Mouse (Mus musculus) G1E (cell line): ENCODE results near the gene Cenpn. TPM values are rescaled to one million over a fixed set of nuclear protein-coding genes. Genes with fewer than 3 reads are reported as not detected.

Experiments used
- ATAC-seq: 2 replicates; pipeline ENCODE4 v1.8.0; 2016; ENCODE audit warnings: mild to moderate bottlenecking; ENCODE audit not compliant: insufficient number of reproducible peaks, poor library complexity, low FRiP score, severe bottlenecking; ENCODE audit errors: extremely low read depth
- DNase-seq: peaks from one replicate; pipeline ENCODE4 v3.0.0; 2012; ENCODE audit warnings: low spot score
- H3K27me3 ChIP-seq: 2 replicates; pipeline ENCODE4 v1.6.1; 2012; ENCODE audit warnings: mild to moderate bottlenecking, low read length, inconsistent platforms; ENCODE audit not compliant: insufficient read depth
- H3K36me3 ChIP-seq: replicated peaks from 2 replicates; pipeline ENCODE3; 2012; ENCODE audit warnings: mild to moderate bottlenecking, inconsistent platforms
- H3K4me1 ChIP-seq: 2 replicates; pipeline ENCODE4 v1.6.1; 2012; ENCODE audit warnings: low read depth, low read length, inconsistent platforms, mixed read lengths; ENCODE audit not compliant: insufficient read depth
- H3K4me3 ChIP-seq: 2 replicates; pipeline ENCODE4 v1.5.1; 2012; ENCODE audit warnings: low read depth, mild to moderate bottlenecking, inconsistent platforms, low read length, moderate library complexity, mixed read lengths
- H3K9me3 ChIP-seq: replicated peaks from 2 replicates; pipeline ENCODE4 v1.6.1; 2012; ENCODE audit warnings: inconsistent platforms
- CTCF ChIP-seq: IDR thresholded peaks from 2 replicates; pipeline ENCODE4 v1.5.1; 2012; ENCODE audit warnings: low read depth, low read length, inconsistent platforms, mixed read lengths
- GATA1 ChIP-seq: IDR thresholded peaks from 2 replicates; pipeline ENCODE4 v1.6.1; 2012; ENCODE audit warnings: borderline replicate concordance, low read length, inconsistent platforms, mixed read lengths
- GATA2 ChIP-seq: IDR thresholded peaks from 2 replicates; pipeline ENCODE4 v1.6.1; 2012; ENCODE audit warnings: low read depth, low read length, inconsistent platforms, borderline replicate concordance
- POLR2AphosphoS5 ChIP-seq: IDR thresholded peaks from 2 replicates; pipeline ENCODE4 v1.6.1; 2012; ENCODE audit warnings: low read depth, low read length, inconsistent platforms; ENCODE audit not compliant: insufficient replicate concordance
- TAL1 ChIP-seq: conservative IDR thresholded peaks from 2 replicates; pipeline ENCODE4 v1.6.1; 2012; ENCODE audit warnings: low read depth, low read length, inconsistent platforms, mixed read lengths
- polyA plus RNA-seq: library from polyadenylated mRNA; stranded (reverse); fragments of >175 nt; gene quantifications from 2 replicates; pipeline ENCODE4 v1.2.3, GENCODE M21; 2012
- total RNA-seq, 2 experiments: library from RNA; stranded (forward) in 1 of 2; stranded (reverse) in 1 of 2; fragments of 200-1000 nt in 1 of 2; fragments of >200 nt in 1 of 2; fragmentation: Nextera tagmentation in 1 of 2; gene quantifications; 2 replicates each; pipeline ENCODE4 v1.2.3; 2014 to 2017

The Cenpn gene
- total and polyA plus RNA-seq, 3 experiments: 11.2 to 69.8 (median 49.2) TPM

GRCm38 (mm10) chr8:116904736-116905135, 16.8 kb upstream of the Cenpn start:
- H3K4me1 ChIP-seq: peaks cover 3% of the 10 kb centered on the region; the same call in 1 of the 2 replicates
- TF ChIP-seq GATA1: no peak
- TF ChIP-seq TAL1: no peak
- no peak for TF ChIP-seq GATA2
- no peak for DNase-seq
- ATAC-seq: no peak
- peaks cover 50% of the 10 kb centered on the region for H3K36me3 ChIP-seq
- no peak overlapping the region for H3K4me3 ChIP-seq
- no peaks in the 10 kb centered on the region for H3K27me3 ChIP-seq
- no peaks in the 10 kb centered on the region for H3K9me3 ChIP-seq

- ATAC-seq: no peak
- Histone ChIP-seq H3K4me1 (peaks cover 3% of the 10 kb centered on the region; the same call in 1 of the 2 replicates), H3K4me3 (no peak overlapping the region), H3K36me3 (peaks cover 55% of the 10 kb centered on the region), H3K9me3 (no peaks in the 10 kb centered on the region), H3K27me3 (no peaks in the 10 kb centered on the region)
- DNase-seq: no peak
- no peak for TF ChIP-seq GATA1
- TF ChIP-seq CTCF: no peak
- no peak for TF ChIP-seq TAL1
- no peak for TF ChIP-seq GATA2
- no peak for TF ChIP-seq POLR2AphosphoS5
Measured at GRCm38 (mm10) chr8:116905252-116905651, 16.3 kb upstream of the Cenpn start.

GRCm38 (mm10) chr8:116905836-116906235, 15.7 kb upstream of the Cenpn start:
- ATAC-seq: no peak
- Histone ChIP-seq H3K36me3 (peaks cover 61% of the 10 kb centered on the region), H3K27me3 (no peaks in the 10 kb centered on the region), H3K4me3 (no peak overlapping the region), H3K4me1 (peaks cover 3% of the 10 kb centered on the region; the same call in 1 of the 2 replicates), H3K9me3 (no peaks in the 10 kb centered on the region)
- TF ChIP-seq GATA1 (no peak), TAL1 (no peak)
- no peak for DNase-seq

GRCm38 (mm10) chr8:116921005-116921336, 559 bp upstream of the Cenpn start:
- Histone ChIP-seq H3K9me3 (no peaks in the 10 kb centered on the region), H3K27me3 (no peaks in the 10 kb centered on the region), H3K4me3 (peak overlapping the region; percentile 89), H3K36me3 (peaks cover 60% of the 10 kb centered on the region), H3K4me1 (peaks cover 33% of the 10 kb centered on the region)
- ATAC-seq (peak; percentile 37), DNase-seq (no peak)
- TF ChIP-seq GATA2: no peak
- no peak for TF ChIP-seq GATA1
- no peak for TF ChIP-seq POLR2AphosphoS5
- no peak for TF ChIP-seq TAL1
- no peak for TF ChIP-seq CTCF

GRCm38 (mm10) chr8:116922060-116922757, 679 bp downstream of the Cenpn start:
- H3K9me3 ChIP-seq: no peaks in the 10 kb centered on the region
- DNase-seq: no peak
- no peak for TF ChIP-seq CTCF
- H3K4me3 ChIP-seq: peak overlapping the region; percentile 89
- H3K4me1 ChIP-seq: peaks cover 30% of the 10 kb centered on the region
- peaks cover 61% of the 10 kb centered on the region for H3K36me3 ChIP-seq
- no peak for ATAC-seq
- no peaks in the 10 kb centered on the region for H3K27me3 ChIP-seq

GRCm38 (mm10) chr8:116923526-116923925, 2.0 kb downstream of the Cenpn start:
- no peak for ATAC-seq
- TF ChIP-seq POLR2AphosphoS5: no peak
- no peak for TF ChIP-seq GATA2
- TF ChIP-seq GATA1: no peak
- no peak for TF ChIP-seq TAL1
- Histone ChIP-seq H3K36me3 (peaks cover 69% of the 10 kb centered on the region), H3K9me3 (no peaks in the 10 kb centered on the region), H3K27me3 (no peaks in the 10 kb centered on the region), H3K4me3 (peak overlapping the region; percentile 2; the same call in 1 of the 2 replicates), H3K4me1 (peaks cover 34% of the 10 kb centered on the region)
- DNase-seq: no peak

- DNase-seq: no peak
- Histone ChIP-seq H3K9me3 (no peaks in the 10 kb centered on the region), H3K36me3 (peaks cover 98% of the 10 kb centered on the region), H3K4me1 (peaks cover 10% of the 10 kb centered on the region), H3K4me3 (no peak overlapping the region), H3K27me3 (no peaks in the 10 kb centered on the region)
- peak; percentile 31; the same call in 1 of the 2 replicates for ATAC-seq
- TF ChIP-seq CTCF: peak; percentile 56; the same call in 1 of the 2 replicates
- no peak for TF ChIP-seq TAL1
Measured at GRCm38 (mm10) chr8:116927880-116928279, 6.3 kb downstream of the Cenpn start.
